Mouse (Mus musculus): ENCODE results near the gene Ajap1. TPM values are rescaled to one million over a fixed set of nuclear protein-coding genes. Genes with fewer than 3 reads are reported as not detected.

Gene Ajap1
- polyA plus RNA-seq, 1 experiment from 2014 or later, result 15.0 TPM

GRCm38 (mm10) chr4:153469712-153470111 is 12.9 kb downstream of the Ajap1 start:
- Histone ChIP-seq H3K27me3 (ENCODE audit: control insufficient read depth, insufficient read depth, low read depth, low read length) (no peaks in the 10 kb centered on the region), H3K4me2 (ENCODE audit: low read length) (no peak overlapping the region), H3K9ac (ENCODE audit: low read depth, low read length) (no peak overlapping the region), H3K36me3 (ENCODE audit: control insufficient read depth, insufficient read depth, low read length) (0 out of 2 replicates have a peak, but pooled peaks cover 5% of the 10 kb centered on the region), H3K4me1 (ENCODE audit: control insufficient read depth, insufficient read depth, low read length) (no peaks in the 10 kb centered on the region; the same call in 1 of the 2 replicates), H3K27ac (ENCODE audit: low read length) (no peak overlapping the region), H3K4me3 (ENCODE audit: low read depth, low read length) (no peak overlapping the region), H3K9me3 (replicated peaks; ENCODE audit: control insufficient read depth, low read length, poor library complexity, severe bottlenecking) (no peaks in the 10 kb centered on the region)
- WGBS, result 90% methylated on average over 15 of the region's 15 CpGs
- ATAC-seq, result no peak

GRCm38 (mm10) chr4:153459934-153460333 is 22.7 kb downstream of the Ajap1 start:
- Histone ChIP-seq H3K36me3 (ENCODE audit: control insufficient read depth, insufficient read depth, low read length) (no peaks in the 10 kb centered on the region), H3K4me2 (ENCODE audit: low read length) (no peak overlapping the region), H3K27me3 (ENCODE audit: control insufficient read depth, insufficient read depth, low read depth, low read length) (no peaks in the 10 kb centered on the region), H3K4me3 (ENCODE audit: low read depth, low read length) (no peak overlapping the region), H3K9ac (ENCODE audit: low read depth, low read length) (no peak overlapping the region), H3K9me3 (replicated peaks; ENCODE audit: control insufficient read depth, low read length, poor library complexity, severe bottlenecking) (no peaks in the 10 kb centered on the region), H3K4me1 (ENCODE audit: control insufficient read depth, insufficient read depth, low read length) (no peaks in the 10 kb centered on the region; the same call in 1 of the 2 replicates), H3K27ac (ENCODE audit: low read length) (no peak overlapping the region)
- ATAC-seq, result no peak
- 87% methylated on average over 15 of the region's 15 CpGs for WGBS

GRCm38 (mm10) chr4:153459503-153459902 is 23.1 kb downstream of the Ajap1 start:
- Histone ChIP-seq H3K27ac (ENCODE audit: low read length) (no peak overlapping the region), H3K9ac (ENCODE audit: low read depth, low read length) (no peak overlapping the region), H3K36me3 (ENCODE audit: control insufficient read depth, insufficient read depth, low read length) (no peaks in the 10 kb centered on the region), H3K27me3 (ENCODE audit: control insufficient read depth, insufficient read depth, low read depth, low read length) (no peaks in the 10 kb centered on the region), H3K4me3 (ENCODE audit: low read depth, low read length) (no peak overlapping the region), H3K4me1 (ENCODE audit: control insufficient read depth, insufficient read depth, low read length) (no peaks in the 10 kb centered on the region), H3K9me3 (replicated peaks; ENCODE audit: control insufficient read depth, low read length, poor library complexity, severe bottlenecking) (no peaks in the 10 kb centered on the region), H3K4me2 (ENCODE audit: low read length) (no peak overlapping the region)
- no peak for ATAC-seq
- WGBS, result 93% methylated on average over 9 of the region's 9 CpGs

GRCm38 (mm10) chr4:153458821-153459220 is 23.8 kb downstream of the Ajap1 start:
- Histone ChIP-seq H3K9ac (ENCODE audit: low read depth, low read length) (no peak overlapping the region), H3K27ac (ENCODE audit: low read length) (no peak overlapping the region), H3K9me3 (replicated peaks; ENCODE audit: control insufficient read depth, low read length, poor library complexity, severe bottlenecking) (no peaks in the 10 kb centered on the region), H3K27me3 (ENCODE audit: control insufficient read depth, insufficient read depth, low read depth, low read length) (no peaks in the 10 kb centered on the region), H3K4me3 (ENCODE audit: low read depth, low read length) (no peak overlapping the region), H3K4me1 (ENCODE audit: control insufficient read depth, insufficient read depth, low read length) (no peaks in the 10 kb centered on the region), H3K4me2 (ENCODE audit: low read length) (no peak overlapping the region), H3K36me3 (ENCODE audit: control insufficient read depth, insufficient read depth, low read length) (no peaks in the 10 kb centered on the region)
- no peak for ATAC-seq
- WGBS, result 87% methylated on average over 15 of the region's 15 CpGs

GRCm38 (mm10) chr4:153453496-153453895 is 29.1 kb downstream of the Ajap1 start:
- Histone ChIP-seq H3K9ac (ENCODE audit: low read depth, low read length) (no peak overlapping the region), H3K4me2 (ENCODE audit: low read length) (no peak overlapping the region), H3K4me1 (ENCODE audit: control insufficient read depth, insufficient read depth, low read length) (no peaks in the 10 kb centered on the region), H3K4me3 (ENCODE audit: low read depth, low read length) (no peak overlapping the region), H3K36me3 (ENCODE audit: control insufficient read depth, insufficient read depth, low read length) (no peaks in the 10 kb centered on the region), H3K27ac (ENCODE audit: low read length) (no peak overlapping the region), H3K27me3 (ENCODE audit: control insufficient read depth, insufficient read depth, low read depth, low read length) (no peaks in the 10 kb centered on the region), H3K9me3 (replicated peaks; ENCODE audit: control insufficient read depth, low read length, poor library complexity, severe bottlenecking) (no peaks in the 10 kb centered on the region)
- WGBS, result 90% methylated on average over 7 of the region's 7 CpGs
- no peak for ATAC-seq

- Histone ChIP-seq H3K9ac (ENCODE audit: low read depth, low read length) (no peak overlapping the region), H3K4me1 (ENCODE audit: control insufficient read depth, insufficient read depth, low read length) (no peaks in the 10 kb centered on the region), H3K9me3 (replicated peaks; ENCODE audit: control insufficient read depth, low read length, poor library complexity, severe bottlenecking) (no peaks in the 10 kb centered on the region), H3K4me2 (ENCODE audit: low read length) (no peak overlapping the region), H3K36me3 (ENCODE audit: control insufficient read depth, insufficient read depth, low read length) (no peaks in the 10 kb centered on the region), H3K4me3 (ENCODE audit: low read depth, low read length) (no peak overlapping the region), H3K27ac (ENCODE audit: low read length) (no peak overlapping the region), H3K27me3 (ENCODE audit: control insufficient read depth, insufficient read depth, low read depth, low read length) (no peaks in the 10 kb centered on the region)
- ATAC-seq, result no peak
- 72% methylated on average over 8 of the region's 8 CpGs for WGBS
Observed at GRCm38 (mm10) chr4:153451516-153451915, 31.1 kb downstream of the Ajap1 start.

- no peak for ATAC-seq
- Histone ChIP-seq H3K36me3 (ENCODE audit: control insufficient read depth, insufficient read depth, low read length) (no peaks in the 10 kb centered on the region), H3K9ac (ENCODE audit: low read depth, low read length) (no peak overlapping the region), H3K9me3 (replicated peaks; ENCODE audit: control insufficient read depth, low read length, poor library complexity, severe bottlenecking) (no peaks in the 10 kb centered on the region), H3K27ac (ENCODE audit: low read length) (no peak overlapping the region), H3K4me1 (ENCODE audit: control insufficient read depth, insufficient read depth, low read length) (peaks cover 17% of the 10 kb centered on the region), H3K27me3 (ENCODE audit: control insufficient read depth, insufficient read depth, low read depth, low read length) (no peaks in the 10 kb centered on the region), H3K4me2 (ENCODE audit: low read length) (no peak overlapping the region), H3K4me3 (ENCODE audit: low read depth, low read length) (no peak overlapping the region)
- whole genome bisulfite sequencing, result 88% methylated on average over 10 of the region's 10 CpGs
Observed at GRCm38 (mm10) chr4:153442522-153442921, 40.1 kb downstream of the Ajap1 start.

- Histone ChIP-seq H3K9me3 (replicated peaks; ENCODE audit: control insufficient read depth, low read length, poor library complexity, severe bottlenecking) (no peaks in the 10 kb centered on the region), H3K4me1 (ENCODE audit: control insufficient read depth, insufficient read depth, low read length) (peaks cover 35% of the 10 kb centered on the region), H3K9ac (ENCODE audit: low read depth, low read length) (no peak overlapping the region), H3K27ac (ENCODE audit: low read length) (peak overlapping the region; percentile 54), H3K4me3 (ENCODE audit: low read depth, low read length) (no peak overlapping the region), H3K36me3 (ENCODE audit: control insufficient read depth, insufficient read depth, low read length) (no peaks in the 10 kb centered on the region), H3K4me2 (ENCODE audit: low read length) (no peak overlapping the region), H3K27me3 (ENCODE audit: control insufficient read depth, insufficient read depth, low read depth, low read length) (no peaks in the 10 kb centered on the region)
- 74% methylated on average over 11 of the region's 11 CpGs for WGBS
- no peak for ATAC-seq
Observed at GRCm38 (mm10) chr4:153439868-153440267, 42.7 kb downstream of the Ajap1 start.

- Histone ChIP-seq H3K4me1 (ENCODE audit: control insufficient read depth, insufficient read depth, low read length) (peaks cover 35% of the 10 kb centered on the region), H3K4me3 (ENCODE audit: low read depth, low read length) (no peak overlapping the region), H3K27me3 (ENCODE audit: control insufficient read depth, insufficient read depth, low read depth, low read length) (no peaks in the 10 kb centered on the region), H3K36me3 (ENCODE audit: control insufficient read depth, insufficient read depth, low read length) (no peaks in the 10 kb centered on the region), H3K9me3 (replicated peaks; ENCODE audit: control insufficient read depth, low read length, poor library complexity, severe bottlenecking) (no peaks in the 10 kb centered on the region), H3K27ac (ENCODE audit: low read length) (peak overlapping the region; percentile 54; the same call in 1 of the 2 replicates), H3K9ac (ENCODE audit: low read depth, low read length) (no peak overlapping the region), H3K4me2 (ENCODE audit: low read length) (peak overlapping the region; percentile 21; the same call in 1 of the 2 replicates)
- 36% methylated on average over 12 of the region's 12 CpGs for WGBS
- ATAC-seq, result no peak; the same call in 1 of the 2 replicates
Observed at GRCm38 (mm10) chr4:153439031-153439430, 43.6 kb downstream of the Ajap1 start.

Data from midbrain, embryonic 16.5 days (tissue).